Mouse (Mus musculus): Measurements from ENCODE around the gene Actr2. TPM values are rescaled to one million over a fixed set of nuclear protein-coding genes. Genes with fewer than 3 reads are reported as not detected.
"Not testable (repeated sequence)": the region's sequence is repeated elsewhere in the genome, so short reads cannot be mapped to it uniquely, and the experiment has no call there.

Actr2 gene
- total RNA-seq, 2 experiments from 2014 or later, result 95.8 to 107 TPM

DNA sequence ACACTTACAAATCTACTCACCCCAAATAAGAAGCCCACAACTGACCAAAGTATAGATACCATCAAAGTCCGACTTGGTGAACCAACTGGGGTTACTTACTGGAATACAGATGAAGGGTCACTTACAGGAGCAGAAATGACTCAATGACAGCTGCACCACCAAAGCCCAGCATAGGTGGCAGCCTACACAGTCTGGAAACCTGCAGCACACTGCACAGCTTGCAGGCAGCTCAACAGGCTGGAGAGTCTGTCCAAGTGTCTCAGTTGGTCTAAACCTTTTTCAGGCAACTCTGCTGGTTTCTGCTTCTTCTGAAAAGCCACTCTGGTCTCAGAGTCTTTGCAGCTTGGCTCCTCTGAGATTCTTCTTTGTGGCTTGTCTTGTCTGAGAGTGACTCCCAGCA is 12.7 kb upstream of the Actr2 start:
- no peak for DNase-seq
- intact Hi-C loops (cut with DNase I), result no loop called here

DNA sequence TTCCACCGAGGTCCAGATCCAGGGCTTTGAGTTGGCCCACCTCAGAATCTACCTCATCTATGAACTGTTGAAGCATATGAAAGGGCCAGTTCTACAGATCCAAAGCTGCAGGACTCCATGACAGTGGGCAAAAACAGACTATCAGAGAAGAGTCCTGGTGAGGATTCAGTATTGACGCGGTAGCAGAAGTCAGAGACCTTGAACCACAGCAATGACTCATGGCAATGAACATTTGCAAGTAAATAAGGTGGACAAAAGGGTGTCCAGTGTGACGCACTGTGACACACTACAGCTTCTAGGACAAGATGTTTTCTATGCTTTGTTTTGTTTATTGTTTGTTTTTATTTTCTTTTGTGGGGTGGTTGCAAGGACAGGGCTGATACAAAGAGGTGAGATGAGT is 4.0 kb upstream of the Actr2 start:
- intact Hi-C loops (cut with DNase I), result no loop called here
- DNase-seq, result no peak

DNA sequence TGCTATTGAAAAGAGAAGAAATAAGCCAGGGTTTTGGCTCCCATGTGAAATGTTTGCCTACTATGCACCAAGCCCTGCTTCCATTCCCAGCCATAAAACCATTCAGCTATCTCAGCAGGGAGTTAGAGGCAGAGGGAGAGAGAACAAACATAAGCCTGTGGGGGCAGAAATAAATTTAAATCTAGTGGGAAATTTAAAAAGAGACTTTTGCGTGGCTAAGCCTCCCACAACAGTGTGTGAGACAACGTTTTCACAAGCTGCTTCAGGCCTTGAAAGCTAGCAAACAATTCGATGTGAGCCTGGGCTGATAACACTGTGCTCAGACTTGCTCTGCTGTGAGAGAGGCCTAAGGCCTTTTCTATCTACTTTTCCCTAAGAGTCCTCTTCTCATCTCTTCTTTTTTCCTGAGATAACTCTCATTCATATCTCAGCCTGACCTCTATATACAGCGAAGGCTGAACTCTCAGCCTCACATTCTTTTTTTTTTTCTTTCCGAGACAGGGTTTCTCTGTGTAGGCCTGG is 3.4 kb upstream of the Actr2 start:
- intact Hi-C loops (cut with DNase I), result no loop called here
- no peak for DNase-seq

DNA sequence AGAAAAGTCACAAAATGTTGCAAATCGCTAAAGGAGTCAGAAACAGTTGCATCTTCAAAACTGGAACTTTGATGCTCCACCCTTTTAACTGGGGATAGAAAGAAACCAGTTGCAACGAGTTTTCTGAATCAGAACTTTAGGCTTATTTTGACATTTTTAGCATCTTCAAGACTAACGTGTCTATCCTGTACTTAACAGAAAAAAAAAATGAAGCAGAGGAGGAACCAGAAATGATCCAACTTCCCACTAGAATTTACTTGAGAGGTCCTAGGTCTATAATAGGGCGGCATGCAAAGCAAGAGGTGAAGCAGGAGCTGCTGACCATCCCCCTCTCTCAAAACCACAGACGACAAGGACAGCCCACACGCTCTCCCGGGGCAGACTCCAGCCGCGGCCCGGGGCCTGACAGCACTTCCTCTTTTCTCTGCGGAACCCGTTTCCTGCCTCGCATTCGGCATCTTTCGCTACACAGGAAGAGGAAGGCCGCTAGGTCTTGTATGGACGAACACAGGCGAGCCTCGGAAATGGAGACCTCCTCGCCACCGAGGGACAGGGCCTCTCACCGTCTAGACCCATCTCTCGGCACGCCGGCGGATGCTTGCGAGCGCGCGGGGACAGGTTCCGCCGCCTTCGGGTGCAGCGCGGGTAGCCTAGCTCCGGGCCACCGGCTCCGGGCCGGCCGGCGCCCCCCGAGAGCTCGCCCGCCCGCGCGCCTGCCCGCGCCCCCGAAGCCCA is 540 bp downstream of the Actr2 start:
- peak; percentile 86 to 88 for DNase-seq
- intact Hi-C loops (cut with DNase I), result loop anchor here (2.0 kb wide), 1 partner anchor 187 kb away; the partner anchor contains the start of gene Spred2

GRCm38 (mm10) chr11:20108151-20108550 is 4.6 kb downstream of the Actr2 start:
- intact Hi-C loops (cut with DNase I), result no loop called here
- DNase-seq, result no peak

DNA sequence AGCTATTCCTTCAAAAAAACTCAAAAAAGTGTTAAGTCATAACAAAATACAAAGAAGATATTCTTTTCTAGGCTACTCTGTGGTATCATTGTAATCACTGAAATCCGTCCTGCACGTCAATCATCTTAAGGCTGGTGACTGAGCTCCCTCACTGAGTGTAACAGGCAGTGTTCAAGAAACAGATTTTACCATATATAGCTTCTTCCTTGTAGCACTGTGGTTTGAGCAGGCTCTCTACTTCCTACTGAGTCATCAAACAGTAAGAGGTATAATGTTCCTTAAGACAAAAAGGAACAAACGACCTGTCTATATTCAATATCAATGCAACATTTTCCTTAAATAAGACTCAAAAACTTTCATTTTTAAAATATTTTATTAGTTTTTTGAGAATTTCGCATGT is 5.0 kb downstream of the Actr2 start:
- DNase-seq, result no peak
- intact Hi-C loops (cut with DNase I), result no loop called here

DNA sequence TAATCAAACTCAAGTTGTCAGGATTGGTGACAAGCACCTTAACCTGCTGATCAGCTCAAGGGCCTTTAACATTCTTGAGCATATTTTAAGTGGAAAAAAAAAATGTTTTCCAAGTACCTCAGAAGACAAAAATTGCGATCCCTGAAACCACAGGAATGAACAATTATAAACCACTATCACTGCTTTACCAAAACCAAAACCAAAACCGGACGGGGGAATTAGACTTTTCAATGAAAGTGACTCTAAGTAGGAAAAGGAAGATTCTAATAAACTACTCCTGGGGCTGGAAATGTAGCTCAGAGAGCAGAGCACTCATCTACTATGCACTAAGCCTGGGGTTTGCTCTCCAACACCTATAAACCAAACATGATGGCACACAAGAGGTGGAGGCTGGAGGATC is 5.8 kb downstream of the Actr2 start:
- intact Hi-C loops (cut with DNase I), result no loop called here
- DNase-seq, result no peak

DNA sequence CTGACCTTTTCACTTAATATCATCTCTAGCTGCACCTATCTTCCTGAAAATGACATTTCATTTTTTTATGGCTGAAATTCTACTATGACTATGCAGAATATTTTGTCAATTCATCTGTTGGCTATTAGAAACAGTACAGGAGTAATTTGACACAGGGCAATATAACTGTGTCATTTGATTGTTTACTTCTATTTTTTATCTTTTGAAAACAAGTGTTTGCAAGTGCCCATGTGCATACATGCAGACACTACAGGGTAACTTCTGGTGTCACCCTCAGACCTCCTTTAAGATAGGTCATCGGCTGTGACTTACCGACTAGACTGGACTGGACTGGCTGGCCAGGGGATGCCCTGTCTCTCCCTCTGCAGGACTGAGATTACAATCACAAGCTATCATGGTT is 8.8 kb downstream of the Actr2 start:
- no peak for DNase-seq
- intact Hi-C loops (cut with DNase I), result no loop called here

- DNase-seq, result no peak
- intact Hi-C loops (cut with DNase I), result no loop called here
These were observed 26.4 kb downstream of the Actr2 start for GRCm38 (mm10) chr11:20086306-20086705.

- no peak for DNase-seq
- intact Hi-C loops (cut with DNase I), result no loop called here
These were observed 27.1 kb downstream of the Actr2 start for GRCm38 (mm10) chr11:20085635-20086034.

GRCm38 (mm10) chr11:20075415-20075814 is 37.3 kb downstream of the Actr2 start:
- intact Hi-C loops (cut with DNase I), result no loop called here
- no peak for DNase-seq

DNA sequence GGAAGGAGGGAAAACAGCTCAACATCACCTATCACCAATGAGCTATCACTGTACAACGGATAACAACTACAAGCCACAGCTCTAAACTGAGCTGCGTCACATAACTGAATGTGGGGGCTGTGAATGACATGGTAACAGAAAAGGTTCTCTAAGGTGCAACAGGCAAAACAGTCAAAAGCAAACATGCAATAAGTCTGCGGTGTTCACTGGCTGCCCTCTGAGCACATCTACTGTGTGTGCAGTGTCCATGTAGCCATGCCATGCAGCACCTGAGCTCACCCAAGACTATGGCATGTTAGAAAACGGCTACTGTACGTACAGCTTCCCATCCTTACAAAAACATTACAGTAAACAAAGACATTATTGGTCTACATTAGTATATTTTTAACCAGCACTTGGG is 39.9 kb downstream of the Actr2 start:
- no peak for DNase-seq
- intact Hi-C loops (cut with DNase I), result loop anchor here (1.0 to 2.0 kb wide), 2 partner anchors 150 to 243 kb away; no protein-coding TSS in a partner anchor

- intact Hi-C loops (cut with DNase I), result loop anchor here (1.0 to 2.0 kb wide), 2 partner anchors 149 to 242 kb away; no protein-coding TSS in a partner anchor
- peak; percentile 43 to 56 for DNase-seq
These were observed 40.5 kb downstream of the Actr2 start for GRCm38 (mm10) chr11:20072174-20072573.

GRCm38 (mm10) chr11:20068346-20069004 is 44.2 kb downstream of the Actr2 start:
- DNase-seq, result no peak
- intact Hi-C loops (cut with DNase I), result no loop called here

- intact Hi-C loops (cut with DNase I), result no loop called here
- DNase-seq, result no peak
These were observed 45.2 kb downstream of the Actr2 start for GRCm38 (mm10) chr11:20067521-20067920.

DNA sequence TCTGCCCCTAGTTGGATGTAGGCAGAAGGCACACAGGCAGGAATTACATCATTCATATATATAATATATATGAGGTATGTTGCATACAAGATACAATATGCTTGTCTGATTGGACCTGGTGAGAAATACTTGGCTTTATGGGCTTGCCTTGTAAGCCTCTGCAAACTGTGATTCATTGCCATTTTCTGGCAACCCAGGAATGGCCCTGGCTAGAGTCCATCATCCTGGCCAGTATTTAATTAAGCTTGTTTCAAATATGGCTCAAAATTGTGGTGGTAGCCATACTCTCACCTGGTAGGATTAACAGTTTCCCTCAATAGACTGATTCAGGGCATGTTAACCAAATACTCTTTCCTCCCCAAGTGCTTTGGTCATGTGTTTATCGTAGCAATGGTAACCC is 46.6 kb downstream of the Actr2 start:
- no peak for DNase-seq
- intact Hi-C loops (cut with DNase I), result no loop called here

DNA sequence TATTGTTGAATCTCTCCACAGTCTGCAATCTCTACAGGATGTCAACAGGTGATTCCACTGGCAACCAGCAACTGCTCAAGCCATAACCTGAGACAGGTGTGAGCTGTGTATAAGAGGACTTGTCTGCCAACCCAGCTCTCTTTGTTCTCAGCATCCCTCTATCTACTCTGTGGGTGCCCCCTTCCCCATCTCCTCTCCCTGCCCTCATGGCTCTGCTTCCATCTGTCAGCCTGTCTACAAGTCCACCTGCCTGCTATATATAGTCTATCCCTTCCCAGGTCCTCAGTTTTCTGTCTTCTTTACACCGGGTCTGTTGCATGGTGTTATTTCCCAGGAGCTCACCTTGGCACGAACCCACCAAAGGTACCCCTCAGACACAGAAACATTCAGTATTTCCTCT is 47.8 kb downstream of the Actr2 start:
- DNase-seq, result no peak
- intact Hi-C loops (cut with DNase I), result no loop called here

DNA sequence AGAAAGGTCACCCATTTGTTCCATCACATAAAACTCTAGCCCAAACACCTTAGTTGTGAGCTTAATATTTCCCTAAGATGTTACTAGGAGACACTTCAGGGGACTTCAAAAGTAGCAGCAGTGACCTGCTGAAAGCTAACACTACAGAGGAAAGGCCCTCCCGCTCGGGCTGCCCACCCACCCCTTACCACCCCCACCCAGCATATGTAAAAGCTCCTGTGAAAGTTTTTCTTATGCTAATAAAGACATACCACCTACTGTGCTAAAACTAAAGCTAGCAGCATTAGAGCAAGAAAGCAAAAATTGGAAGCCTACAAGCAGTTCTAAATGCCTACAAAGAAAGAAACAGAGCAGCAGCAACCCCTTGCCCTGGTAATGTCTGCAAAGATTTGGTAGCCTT is 48.6 kb downstream of the Actr2 start:
- intact Hi-C loops (cut with DNase I); DNase-seq: not testable (repeated sequence)

DNA sequence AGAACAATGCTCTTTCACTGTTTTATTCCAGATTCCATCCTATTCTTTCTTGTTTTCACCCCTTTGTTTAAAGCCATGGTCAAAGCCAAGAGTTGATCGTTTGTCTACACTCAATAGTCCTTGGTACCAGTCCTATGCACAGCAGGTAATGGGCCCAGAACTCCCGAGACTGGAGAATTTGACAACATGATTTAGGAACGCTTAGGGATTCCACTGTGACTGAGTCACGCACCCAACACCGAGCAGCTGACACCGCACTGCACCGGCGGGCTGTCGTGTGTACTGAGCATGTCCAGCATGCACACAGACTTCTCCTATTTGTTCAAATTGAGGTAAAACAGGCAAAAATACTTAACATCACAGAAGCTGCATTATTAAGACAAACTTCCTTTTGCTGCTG is 49.9 kb downstream of the Actr2 start:
- DNase-seq; intact Hi-C loops (cut with DNase I): not testable (repeated sequence)

GRCm38 (mm10) chr11:20059736-20060135 is 53.0 kb downstream of the Actr2 start:
- no peak for DNase-seq
- intact Hi-C loops (cut with DNase I), result no loop called here

DNA sequence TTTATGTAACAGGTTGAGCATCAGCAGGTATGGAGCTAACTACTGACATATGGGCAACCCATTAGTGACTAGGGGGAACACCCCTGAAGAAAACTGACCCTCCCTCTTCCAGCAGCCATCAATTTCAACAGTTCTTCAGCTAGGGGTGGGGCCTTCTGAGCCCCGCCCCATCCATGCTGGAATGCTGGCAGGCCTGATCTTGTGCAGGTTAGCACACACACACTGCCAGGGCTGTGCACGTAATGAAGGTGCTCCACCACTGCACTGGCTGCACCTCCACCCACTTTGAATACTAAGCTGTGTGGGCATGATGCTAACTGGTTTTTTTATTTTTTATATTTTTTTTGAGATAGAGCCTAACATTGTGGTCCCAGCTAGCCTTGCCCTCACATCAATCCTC is 55.3 kb downstream of the Actr2 start:
- intact Hi-C loops (cut with DNase I), result no loop called here
- no peak for DNase-seq

GRCm38 (mm10) chr11:20056168-20056567 is 56.5 kb downstream of the Actr2 start:
- intact Hi-C loops (cut with DNase I), result no loop called here
- no peak for DNase-seq
